Mouse (Mus musculus) erythroblast, embryonic 14.5 days (primary cell): ENCODE measurements around the gene Fos. TPM values are rescaled to one million over a fixed set of nuclear protein-coding genes. Genes with fewer than 3 reads are reported as not detected.

ENCODE experiments used
- polyA plus RNA-seq: library from polyadenylated mRNA; stranded (reverse); fragments of >175 nt; gene quantifications from 2 replicates; pipeline ENCODE4 v1.2.3, GENCODE M21; 2012

Gene Fos
- polyA plus RNA-seq, 1 experiment = 18.4 TPM

Other genes with a start within 250 kb of the Fos start
- gene Mlh3, start 203.3 kb upstream of the Fos start, polyA plus RNA-seq = 0.04 and 0.09 TPM in 2 replicates
- gene Acyp1, start 185.5 kb upstream of the Fos start, polyA plus RNA-seq = 7.4 and 10.0 TPM in 2 replicates
- gene Zc2hc1c, start 185.3 kb upstream of the Fos start, polyA plus RNA-seq = 0.01 TPM in 1 of 2 replicates, not detected in the other
- gene Nek9, start 134.5 kb upstream of the Fos start, polyA plus RNA-seq = 0.12 and 0.15 TPM in 2 replicates
- 19.3 and 20.4 TPM in 2 replicates for gene Tmed10, start 99.0 kb upstream of the Fos start, polyA plus RNA-seq
- gene Jdp2, start 125.1 kb downstream of the Fos start, polyA plus RNA-seq = 0.07 and 0.10 TPM in 2 replicates
- gene Batf, start 212.8 kb downstream of the Fos start, polyA plus RNA-seq = 0.12 TPM in 1 of 2 replicates, not detected in the other